Mouse (Mus musculus) embryonic facial prominence, embryonic 12.5 days (tissue): ENCODE measurements around the gene Serpina3f. TPM values are rescaled to one million over a fixed set of nuclear protein-coding genes. Genes with fewer than 3 reads are reported as not detected.
"Not testable (repeated sequence)": the region's sequence is repeated elsewhere in the genome, so short reads cannot be mapped to it uniquely, and the experiment has no call there.

Experiments
- ATAC-seq: fragments of 200-750 bp; cut with Nextera tagmentation; 2 replicates; pipeline ENCODE4 v1.8.0; 2017; ENCODE audit not compliant: insufficient number of reproducible peaks, insufficient read depth, low FRiP score, low TSS enrichment
- H3K27ac ChIP-seq: fragments of 300-500 bp; sonication (generic); 2 replicates; pipeline ENCODE4 v1.5.1; 2016; ENCODE audit warnings: mild to moderate bottlenecking
- H3K27me3 ChIP-seq: fragments of 300-500 bp; sonication (generic); 2 replicates; pipeline ENCODE4 v1.6.1; 2016; ENCODE audit warnings: mild to moderate bottlenecking, moderate library complexity
- H3K36me3 ChIP-seq: fragments of 300-500 bp; sonication (generic); 2 replicates; pipeline ENCODE4 v1.6.1; 2016; ENCODE audit warnings: mild to moderate bottlenecking
- H3K4me1 ChIP-seq: fragments of 300-500 bp; sonication (generic); 2 replicates; pipeline ENCODE4 v1.6.1; 2016
- H3K4me2 ChIP-seq: fragments of 300-500 bp; sonication (generic); replicated peaks from 2 replicates; pipeline ENCODE4 v1.6.1; 2016; ENCODE audit warnings: mild to moderate bottlenecking, moderate library complexity
- H3K4me3 ChIP-seq: fragments of 300-500 bp; sonication (generic); 2 replicates; pipeline ENCODE4 v1.5.1; 2016; ENCODE audit warnings: mild to moderate bottlenecking
- H3K9ac ChIP-seq: fragments of 300-500 bp; sonication (generic); 2 replicates; pipeline ENCODE4 v1.6.1; 2016; ENCODE audit warnings: mild to moderate bottlenecking, moderate library complexity
- H3K9me3 ChIP-seq: fragments of 300-500 bp; sonication (generic); 2 replicates; pipeline ENCODE4 v1.6.1; 2016; ENCODE audit warnings: mild to moderate bottlenecking, moderate library complexity
- WGBS: fragments of 180-500 bp; shearing (Covaris S2); methylation state at CpG from one replicate; pipeline ENCODE4 v1.1.7; 2016; 5-methylcytosine and 5-hydroxymethylcytosine counted together
- polyA plus RNA-seq: library from polyadenylated mRNA; unstranded; fragments of >200 nt; fragmentation: Nextera tagmentation; extraction: Ambion mirVana; gene quantifications from 2 replicates; pipeline ENCODE4 v1.2.1, GENCODE M21; 2016

The Serpina3f gene
- polyA plus RNA-seq, 1 experiment from 2014 or later: 0.08 TPM

GRCm38 (mm10) chr12:104215249-104215648 is 905 bp downstream of the Serpina3f start:
- Histone ChIP-seq H3K9me3 (no peaks in the 10 kb centered on the region), H3K36me3 (no peaks in the 10 kb centered on the region), H3K27ac (no peak overlapping the region), H3K4me2 (no peak overlapping the region), H3K4me1 (no peaks in the 10 kb centered on the region), H3K9ac (no peak overlapping the region), H3K27me3 (no peaks in the 10 kb centered on the region), H3K4me3 (no peak overlapping the region)
- 91% methylated on average over 1 of the region's 1 CpGs for WGBS
- ATAC-seq: no peak

GRCm38 (mm10) chr12:104221616-104222015 is 7.3 kb downstream of the Serpina3f start:
- Histone ChIP-seq H3K4me2 (no peak overlapping the region), H3K27ac (no peak overlapping the region), H3K27me3 (no peaks in the 10 kb centered on the region), H3K4me3 (no peak overlapping the region), H3K4me1 (no peaks in the 10 kb centered on the region), H3K36me3 (no peaks in the 10 kb centered on the region), H3K9me3 (no peaks in the 10 kb centered on the region), H3K9ac (no peak overlapping the region)
- WGBS: 84% methylated on average over 1 of the region's 1 CpGs
- no peak for ATAC-seq

- no peaks in the 10 kb centered on the region for H3K4me1 ChIP-seq
- no peaks in the 10 kb centered on the region for H3K36me3 ChIP-seq
- no peak overlapping the region for H3K9ac ChIP-seq
- no peak overlapping the region for H3K4me3 ChIP-seq
- ATAC-seq: no peak
- H3K27ac ChIP-seq: no peak overlapping the region
- H3K4me2 ChIP-seq: no peak overlapping the region
- WGBS: 64% methylated on average over 1 of the region's 1 CpGs
- H3K27me3 ChIP-seq: no peaks in the 10 kb centered on the region
- H3K9me3 ChIP-seq: no peaks in the 10 kb centered on the region
Measured at GRCm38 (mm10) chr12:104223690-104224089, 9.3 kb downstream of the Serpina3f start.

- no peak overlapping the region for H3K4me2 ChIP-seq
Measured at GRCm38 (mm10) chr12:104224598-104225300, 10.4 kb downstream of the Serpina3f start.

GRCm38 (mm10) chr12:104230762-104231161 is 16.4 kb downstream of the Serpina3f start:
- no peaks in the 10 kb centered on the region for H3K27me3 ChIP-seq
- WGBS: 42% methylated on average over 2 of the region's 2 CpGs
- no peak overlapping the region for H3K4me3 ChIP-seq
- ATAC-seq: no peak
- no peak overlapping the region for H3K27ac ChIP-seq
- H3K9me3 ChIP-seq: no peaks in the 10 kb centered on the region
- no peaks in the 10 kb centered on the region for H3K36me3 ChIP-seq
- H3K9ac ChIP-seq: no peak overlapping the region
- no peaks in the 10 kb centered on the region for H3K4me1 ChIP-seq
- H3K4me2 ChIP-seq: no peak overlapping the region

More at GRCm38 (mm10) chr12:104224598-104225300, 10.4 kb downstream of the Serpina3f start:
- Histone ChIP-seq H3K27ac (no peak overlapping the region), H3K4me3 (no peak overlapping the region), H3K27me3 (no peaks in the 10 kb centered on the region), H3K9ac (no peak overlapping the region), H3K4me1 (no peaks in the 10 kb centered on the region), H3K9me3 (no peaks in the 10 kb centered on the region), H3K36me3 (no peaks in the 10 kb centered on the region)
- 61% methylated on average over 7 of the region's 7 CpGs for WGBS
- ATAC-seq: no peak

- ATAC-seq: no peak
- Histone ChIP-seq H3K36me3 (no peaks in the 10 kb centered on the region), H3K27ac (no peak within 1 kb of the TSS), H3K4me1 (no peaks in the 10 kb centered on the region), H3K9ac (no peak within 1 kb of the TSS), H3K4me2 (no peak within 1 kb of the TSS), H3K9me3 (no peaks in the 10 kb centered on the region), H3K4me3 (no peak within 1 kb of the TSS), H3K27me3 (no peaks in the 10 kb centered on the region)
- WGBS: 42% methylated on average over 5 of the region's 5 CpGs
Measured at GRCm38 (mm10) chr12:104235915-104236314, 21.6 kb downstream of the Serpina3f start, which contains the start of gene Serpina3g. Gene Serpina3g (plus strand): TSS chr12:104236245.

- not testable (repeated sequence) for H3K36me3 ChIP-seq, H3K27ac ChIP-seq, H3K4me2 ChIP-seq, H3K4me3 ChIP-seq, H3K9ac ChIP-seq, H3K4me1 ChIP-seq, H3K27me3 ChIP-seq, ATAC-seq, H3K9me3 ChIP-seq
- WGBS: 79% methylated on average over 1 of the region's 1 CpGs
Measured at GRCm38 (mm10) chr12:104238048-104238447, 23.7 kb downstream of the Serpina3f start.

- Histone ChIP-seq H3K9me3 (no peaks in the 10 kb centered on the region), H3K36me3 (no peaks in the 10 kb centered on the region), H3K9ac (no peak overlapping the region), H3K4me3 (no peak overlapping the region), H3K27me3 (no peaks in the 10 kb centered on the region), H3K4me2 (no peak overlapping the region), H3K4me1 (no peaks in the 10 kb centered on the region), H3K27ac (no peak overlapping the region)
- no peak for ATAC-seq
Measured at GRCm38 (mm10) chr12:104243307-104243706, 29.0 kb downstream of the Serpina3f start.

GRCm38 (mm10) chr12:104245092-104245491 is 30.7 kb downstream of the Serpina3f start:
- Histone ChIP-seq H3K27ac (no peak overlapping the region), H3K9me3 (no peaks in the 10 kb centered on the region), H3K4me3 (no peak overlapping the region), H3K27me3 (no peaks in the 10 kb centered on the region), H3K36me3 (no peaks in the 10 kb centered on the region), H3K4me2 (no peak overlapping the region), H3K9ac (no peak overlapping the region), H3K4me1 (no peaks in the 10 kb centered on the region)
- WGBS: 70% methylated on average over 1 of the region's 1 CpGs
- ATAC-seq: no peak

- Histone ChIP-seq H3K4me1 (no peaks in the 10 kb centered on the region), H3K9me3 (no peaks in the 10 kb centered on the region), H3K27ac (no peak overlapping the region), H3K9ac (no peak overlapping the region), H3K4me2 (no peak overlapping the region), H3K4me3 (no peak overlapping the region), H3K36me3 (no peaks in the 10 kb centered on the region), H3K27me3 (no peaks in the 10 kb centered on the region)
- 86% methylated on average over 3 of the region's 3 CpGs for WGBS
- no peak for ATAC-seq
Measured at GRCm38 (mm10) chr12:104245595-104245994, 31.3 kb downstream of the Serpina3f start.

- no peaks in the 10 kb centered on the region for H3K36me3 ChIP-seq
- no peaks in the 10 kb centered on the region for H3K4me1 ChIP-seq
- no peak for ATAC-seq
- H3K4me2 ChIP-seq: no peak overlapping the region
- H3K27me3 ChIP-seq: no peaks in the 10 kb centered on the region
- no peak overlapping the region for H3K27ac ChIP-seq
- no peaks in the 10 kb centered on the region for H3K9me3 ChIP-seq
- no peak overlapping the region for H3K9ac ChIP-seq
- H3K4me3 ChIP-seq: no peak overlapping the region
Measured at GRCm38 (mm10) chr12:104247553-104248002, 33.2 kb downstream of the Serpina3f start.

- ATAC-seq: no peak
- no peak overlapping the region for H3K9ac ChIP-seq
- 75% methylated on average over 3 of the region's 3 CpGs for WGBS
Measured at GRCm38 (mm10) chr12:104248231-104248630, 33.9 kb downstream of the Serpina3f start.

More at GRCm38 (mm10) chr12:104248231-104248630, 33.9 kb downstream of the Serpina3f start:
- Histone ChIP-seq H3K9me3 (no peaks in the 10 kb centered on the region), H3K4me2 (no peak overlapping the region), H3K4me3 (no peak overlapping the region), H3K4me1 (no peaks in the 10 kb centered on the region), H3K36me3 (no peaks in the 10 kb centered on the region), H3K27me3 (no peaks in the 10 kb centered on the region), H3K27ac (no peak overlapping the region)
